Mouse (Mus musculus) lung, adult 2 months (tissue): ENCODE measurements around the gene Ccr4.

Experiments
- CTCF ChIP-seq: fragments of 200-500 bp; IDR thresholded peaks from 2 replicates; pipeline ENCODE4 v1.5.1; 2011; ENCODE audit warnings: mild to moderate bottlenecking, low read length, control low read depth; ENCODE audit not compliant: insufficient read depth
- POLR2A ChIP-seq: fragments of 200-500 bp; IDR thresholded peaks from 2 replicates; pipeline ENCODE4 v1.6.1; 2011; ENCODE audit warnings: low read depth, mild to moderate bottlenecking, control low read depth, low read length, borderline replicate concordance; ENCODE audit errors: extremely low read depth

DNA sequence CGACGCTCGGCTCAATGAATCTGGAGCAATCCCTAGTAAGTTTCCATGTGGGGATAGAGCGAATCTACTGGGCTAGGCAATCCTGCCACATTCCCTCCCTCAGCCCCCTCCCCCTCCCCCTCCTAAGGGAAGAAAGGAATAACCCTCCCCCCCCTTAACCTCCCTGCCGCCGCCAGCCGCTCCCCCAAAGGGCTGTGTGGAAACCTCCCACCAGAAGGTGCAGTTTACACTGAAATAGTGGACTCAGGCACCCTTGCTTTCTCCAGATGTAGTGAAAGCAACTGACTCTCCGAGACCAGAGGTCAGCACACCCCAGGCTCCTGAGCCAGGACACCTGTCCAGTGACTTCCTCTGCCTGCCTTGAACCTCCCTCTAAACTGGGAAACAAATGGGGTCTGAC, 21.9 kb upstream of the Ccr4 start:
- TF ChIP-seq CTCF (no peak), POLR2A (no peak)
